Mouse (Mus musculus) cerebellum, adult 2 months (tissue): ENCODE results near the gene Hist1h1a. TPM values are rescaled to one million over a fixed set of nuclear protein-coding genes. Genes with fewer than 3 reads are reported as not detected.
A peak's percentile ranks its signal among the peaks of the same experiment; 100 is the strongest.
"Not testable (repeated sequence)": the region's sequence is repeated elsewhere in the genome, so short reads cannot be mapped to it uniquely, and the experiment has no call there.

Experiments used
- DNase-seq, 2 experiments: peaks; one replicate each; pipeline ENCODE4 v3.0.0; 2021
- H3K27ac ChIP-seq: fragments of 200-500 bp; 2 replicates; pipeline ENCODE4 v1.5.1; 2012; ENCODE audit warnings: low read length, control low read depth, inconsistent platforms; ENCODE audit not compliant: insufficient read depth
- H3K27me3 ChIP-seq: fragments of 200-500 bp; 2 replicates; pipeline ENCODE4 v1.6.1; 2012; ENCODE audit warnings: inconsistent platforms, mild to moderate bottlenecking, low read length, moderate library complexity; ENCODE audit not compliant: control insufficient read depth, insufficient read depth
- H3K4me1 ChIP-seq: fragments of 200-500 bp; 2 replicates; pipeline ENCODE4 v1.6.1; 2011; ENCODE audit warnings: low read length; ENCODE audit not compliant: control insufficient read depth, insufficient read depth
- H3K4me3 ChIP-seq: fragments of 200-500 bp; replicated peaks from 2 replicates; pipeline ENCODE3; 2011; ENCODE audit warnings: mild to moderate bottlenecking, low read depth, low read length, control low read depth; ENCODE audit not compliant: insufficient read depth
- CTCF ChIP-seq: fragments of 200-500 bp; IDR thresholded peaks from 2 replicates; pipeline ENCODE4 v1.5.1; 2011; ENCODE audit warnings: low read depth, mild to moderate bottlenecking, control low read depth, low read length, moderate library complexity, borderline replicate concordance; ENCODE audit not compliant: insufficient read depth
- POLR2A ChIP-seq: fragments of 200-500 bp; IDR thresholded peaks from 2 replicates; pipeline ENCODE4 v1.6.1; 2011; ENCODE audit warnings: low read length, control low read depth, borderline replicate concordance; ENCODE audit not compliant: insufficient read depth
- WGBS: fragments of 180-500 bp; shearing (Covaris S2); methylation state at CpG from one replicate; pipeline ENCODE4 v1.1.7; 2018; 5-methylcytosine and 5-hydroxymethylcytosine counted together
- polyA plus RNA-seq: library from polyadenylated mRNA; depleted of rRNA; stranded (reverse); fragments of >200 nt; gene quantifications from 2 replicates; pipeline ENCODE4 v1.2.3, GENCODE M21; 2012

Hist1h1a gene
- polyA plus RNA-seq, 1 experiment, result not detected

- H3K4me3 ChIP-seq, result no peak overlapping the region
- DNase-seq, result no peak
- no peaks in the 10 kb centered on the region; the same call in 1 of the 2 replicates for H3K4me1 ChIP-seq
- no peak for TF ChIP-seq CTCF
- no peak for TF ChIP-seq POLR2A
- H3K27ac ChIP-seq, result no peak overlapping the region
- WGBS, result 24% methylated on average over 3 of the region's 3 CpGs
- no peaks in the 10 kb centered on the region for H3K27me3 ChIP-seq
Measured at GRCm38 (mm10) chr13:23757921-23758320, 5.5 kb upstream of the Hist1h1a start.

GRCm38 (mm10) chr13:23759251-23759771 is 4.2 kb upstream of the Hist1h1a start:
- TF ChIP-seq CTCF (no peak), POLR2A (no peak)
- Histone ChIP-seq H3K27me3 (no peaks in the 10 kb centered on the region), H3K27ac (no peak overlapping the region), H3K4me1 (no peaks in the 10 kb centered on the region; the same call in 1 of the 2 replicates), H3K4me3 (no peak overlapping the region)
- WGBS, result 80% methylated on average over 3 of the region's 3 CpGs
- DNase-seq, result no peak

GRCm38 (mm10) chr13:23759916-23760239 is 3.6 kb upstream of the Hist1h1a start:
- TF ChIP-seq POLR2A (no peak), CTCF (no peak)
- Histone ChIP-seq H3K4me3 (no peak overlapping the region), H3K27me3 (no peaks in the 10 kb centered on the region), H3K27ac (no peak overlapping the region), H3K4me1 (no peaks in the 10 kb centered on the region; the same call in 1 of the 2 replicates)
- WGBS, result 74% methylated on average over 1 of the region's 1 CpGs
- DNase-seq, result no peak

DNA sequence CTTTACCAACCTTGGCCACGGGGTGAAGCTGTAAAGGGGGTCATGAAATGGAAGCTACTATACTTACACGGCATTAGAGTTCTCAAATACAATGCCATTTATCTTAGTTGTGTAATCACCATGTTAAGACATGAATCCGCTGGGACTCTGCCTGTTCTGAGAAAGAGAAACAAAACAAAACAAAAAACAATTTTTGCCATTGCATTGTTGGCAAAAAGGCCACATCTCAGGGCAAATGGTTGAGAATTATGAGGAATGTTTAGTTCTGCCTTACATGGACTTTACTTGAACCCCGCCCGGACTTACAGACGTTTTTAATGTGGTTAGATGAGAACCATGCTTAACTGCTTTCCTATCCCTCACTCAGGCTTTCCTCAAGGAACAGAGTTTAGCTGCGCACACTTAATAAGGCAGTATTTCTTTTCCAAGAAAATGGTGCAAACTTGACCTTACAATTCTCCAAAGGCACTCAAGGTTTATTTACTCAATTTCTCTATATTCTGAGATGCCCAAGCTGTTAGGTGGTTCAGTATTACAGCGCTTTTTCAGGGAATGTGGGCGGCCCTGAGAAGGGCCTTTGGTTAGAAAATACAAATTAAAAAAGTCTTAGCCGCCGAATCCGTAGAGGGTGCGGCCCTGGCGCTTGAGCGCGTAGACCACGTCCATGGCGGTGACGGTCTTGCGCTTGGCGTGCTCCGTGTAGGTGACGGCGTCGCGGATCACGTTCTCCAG is 3.1 kb upstream of the Hist1h1a start:
- no peak for DNase-seq
- TF ChIP-seq CTCF, result no peak
- no peak for TF ChIP-seq POLR2A
- H3K4me1 ChIP-seq, result no peaks in the 10 kb centered on the region; the same call in 1 of the 2 replicates
- peak overlapping the region; percentile 50 for H3K4me3 ChIP-seq
- 2% methylated on average over 26 of the region's 27 CpGs for WGBS
- no peaks in the 10 kb centered on the region for H3K27me3 ChIP-seq
- H3K27ac ChIP-seq, result peak overlapping the region; percentile 79

- Histone ChIP-seq H3K27me3 (no peaks in the 10 kb centered on the region), H3K4me1 (no peaks in the 10 kb centered on the region; the same call in 1 of the 2 replicates), H3K4me3 (peak within 1 kb of the TSS; percentile 67), H3K27ac (peak within 1 kb of the TSS; percentile 79)
- TF ChIP-seq CTCF (no peak), POLR2A (peak; percentile 78; the same call in 1 of the 2 replicates)
- DNase-seq, result peak; percentile 98 to 99
- under 1% methylated on average over 66 of the region's 72 CpGs for WGBS
Measured at GRCm38 (mm10) chr13:23760972-23761864, 2.2 kb upstream of the Hist1h1a start, which contains the start of gene Hist1h4a. Gene Hist1h4a (minus strand): TSS chr13:23761230.

GRCm38 (mm10) chr13:23761871-23762821 is 1.3 kb upstream of the Hist1h1a start, which contains the start of gene Hist1h3a:
Gene Hist1h3a (minus strand): TSS chr13:23762386.
- WGBS, result under 1% methylated on average over 36 of the region's 52 CpGs
- not testable (repeated sequence) for H3K4me1 ChIP-seq, H3K27me3 ChIP-seq
- peak; percentile 55; the same call in 1 of the 2 replicates for TF ChIP-seq POLR2A
- Histone ChIP-seq H3K27ac (peak within 1 kb of the TSS; percentile 47), H3K4me3 (peak within 1 kb of the TSS; percentile 67)
- DNase-seq, result peak; percentile 70 to 86

DNA sequence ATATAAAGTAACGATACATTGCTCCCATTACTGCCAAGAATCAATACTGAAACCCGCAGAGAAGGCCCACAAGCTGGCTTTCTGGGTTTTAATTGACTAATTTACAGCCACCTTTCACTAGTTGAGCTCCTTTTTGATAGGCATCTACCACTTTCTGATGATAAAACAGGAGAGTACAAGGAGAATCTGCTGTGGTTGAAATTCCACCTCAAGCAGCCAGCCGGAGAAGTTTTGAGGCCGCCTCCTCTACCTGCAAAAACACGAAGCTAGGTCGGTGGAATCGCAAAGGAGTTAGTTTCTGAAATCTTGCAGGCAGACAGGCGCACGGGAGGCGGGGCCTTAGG is 252 bp upstream of the Hist1h1a start:
- DNase-seq, result no peak
- no peak for TF ChIP-seq POLR2A
- TF ChIP-seq CTCF, result no peak
- H3K4me1 ChIP-seq, result no peaks in the 10 kb centered on the region; the same call in 1 of the 2 replicates
- 1% methylated on average over 10 of the region's 10 CpGs for WGBS
- H3K27ac ChIP-seq, result no peak overlapping the region
- no peaks in the 10 kb centered on the region for H3K27me3 ChIP-seq
- peak overlapping the region; percentile 70 for H3K4me3 ChIP-seq
